Mouse (Mus musculus) Patski (cell line): ENCODE data around the gene 1600002K03Rik. TPM values are rescaled to one million over a fixed set of nuclear protein-coding genes. Genes with fewer than 3 reads are reported as not detected.
"Not testable (repeated sequence)": the region's sequence is repeated elsewhere in the genome, so short reads cannot be mapped to it uniquely, and the experiment has no call there.

Experiments
- ATAC-seq: fragments of 100-300 bp; one replicate; pipeline ENCODE4 v1.8.0; 2021
- CTCF ChIA-PET: fragments of 350-600 bp; sonication (Branson Sonifier 250); formaldehyde crosslinking; loops from one replicate; lab custom pipeline; 2022; ENCODE audit warnings: inconsistent platforms; lab: Charles Lee
- POLR2A ChIA-PET: fragments of 350-600 bp; sonication (Branson Sonifier 250); formaldehyde crosslinking; loops from one replicate; lab custom pipeline; 2022; ENCODE audit warnings: antibody characterized with exemption, inconsistent platforms; lab: Charles Lee
- DNase-seq: peaks from one replicate; pipeline ENCODE4 v3.0.0-alpha.2; 2011; ENCODE audit warnings: low read depth, low spot score
- H3K27me3 ChIP-seq: fragments of 371-371 bp; one replicate; pipeline ENCODE4 v1.5.1; 2021
- CTCF ChIP-seq: fragments of 100-300 bp; IDR thresholded peaks from one replicate; pipeline ENCODE4 v1.5.1; 2021
- in situ Hi-C: fragments of 300-500 bp; cut with MboI; formaldehyde crosslinking; loops from 3 replicates; pipeline ENCODE4 v1.11.1; 2018; ENCODE audit warnings: low pct_unique_long_range_greater_than_20kb, mixed read lengths
- polyA plus RNA-seq: library from polyadenylated mRNA; unstranded; gene quantifications from one replicate; pipeline ENCODE4 v1.2.3, GENCODE M21; 2021

1600002K03Rik gene
- polyA plus RNA-seq, 1 experiment from 2014 or later = 7.9 TPM

- in situ Hi-C loops = no loop called here
- no peaks in the 10 kb centered on the region for H3K27me3 ChIP-seq
- ATAC-seq = no peak
- ChIA-PET CTCF (no interaction called here), POLR2A (no interaction called here)
- DNase-seq = no peak
- TF ChIP-seq CTCF = no peak
Observed at GRCm38 (mm10) chr10:80215048-80215772, 42.5 kb downstream of the 1600002K03Rik start.

DNA sequence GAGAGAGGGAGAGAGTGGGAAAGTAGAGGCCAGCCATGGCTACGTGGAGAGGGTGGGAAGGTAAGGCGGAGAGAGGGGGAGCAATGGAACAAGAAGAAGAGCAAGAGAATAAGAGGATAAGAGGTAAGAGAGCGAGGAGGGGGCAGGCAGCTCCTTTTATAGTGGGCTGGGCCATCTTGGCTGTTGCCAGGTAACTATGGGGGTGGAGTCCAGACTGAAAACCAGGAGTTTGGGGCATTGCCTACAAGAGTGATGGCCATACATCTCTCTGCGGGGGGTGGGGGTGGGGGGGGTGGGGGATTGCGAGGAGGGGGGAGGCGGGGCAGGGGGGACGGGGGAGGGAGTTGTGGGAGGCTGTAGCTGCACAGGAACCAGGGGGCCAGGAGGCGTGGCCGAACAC is 47.9 kb downstream of the 1600002K03Rik start:
- CTCF ChIA-PET = no interaction called here
- in situ Hi-C loops = no loop called here

GRCm38 (mm10) chr10:80223137-80223536 is 50.4 kb downstream of the 1600002K03Rik start:
- CTCF ChIA-PET, in situ Hi-C loops, ATAC-seq, H3K27me3 ChIP-seq, DNase-seq: not testable (repeated sequence)
- POLR2A ChIA-PET = interaction anchor here (0.7 kb wide), 1 partner anchor 21 kb away, joined by 9 read pairs; no protein-coding TSS in a partner anchor

More for the DNA sequence above, 47.9 kb downstream of the 1600002K03Rik start:
- DNase-seq (no peak), ATAC-seq (no peak)
- H3K27me3 ChIP-seq = no peaks in the 10 kb centered on the region
- POLR2A ChIA-PET = no interaction called here
- TF ChIP-seq CTCF = no peak

Other genes with a start within 250 kb of the 1600002K03Rik start
- gene Arid3a, start 245.9 kb upstream of the 1600002K03Rik start, polyA plus RNA-seq = 5.9 TPM
- gene Wdr18, start 212.8 kb upstream of the 1600002K03Rik start, polyA plus RNA-seq = 45.4 TPM
- 0.54 TPM for gene Grin3b, start 202.2 kb upstream of the 1600002K03Rik start, polyA plus RNA-seq
- 145 TPM for gene Tmem259, start 188.6 kb upstream of the 1600002K03Rik start, polyA plus RNA-seq
- gene Cnn2, start 184.4 kb upstream of the 1600002K03Rik start, polyA plus RNA-seq = 393 TPM
- gene Abca7, start 176.4 kb upstream of the 1600002K03Rik start, polyA plus RNA-seq = 19.9 TPM
- 0.85 TPM for gene Arhgap45, start 156.3 kb upstream of the 1600002K03Rik start, polyA plus RNA-seq
- gene Polr2e, start 133.1 kb upstream of the 1600002K03Rik start, polyA plus RNA-seq = 146 TPM
- 916 TPM for gene Gpx4, start 125.8 kb upstream of the 1600002K03Rik start, polyA plus RNA-seq
- gene Sbno2, start 67.4 kb upstream of the 1600002K03Rik start, polyA plus RNA-seq = 181 TPM
- 140 TPM for gene Stk11, start 57.1 kb upstream of the 1600002K03Rik start, polyA plus RNA-seq
- gene Atp5d, start 34.3 kb upstream of the 1600002K03Rik start, polyA plus RNA-seq = 475 TPM
- 30.0 TPM for gene Cbarp, start 32.1 kb upstream of the 1600002K03Rik start, polyA plus RNA-seq
- 116 TPM for gene Midn, start 24.7 kb upstream of the 1600002K03Rik start, polyA plus RNA-seq
- 62.1 TPM for gene Cirbp, start 7.0 kb upstream of the 1600002K03Rik start, polyA plus RNA-seq
- 1.1 TPM for gene Efna2, start 6.5 kb downstream of the 1600002K03Rik start, polyA plus RNA-seq
- 41.4 TPM for gene Mum1, start 53.5 kb downstream of the 1600002K03Rik start, polyA plus RNA-seq
- 182 TPM for gene Ndufs7, start 76.2 kb downstream of the 1600002K03Rik start, polyA plus RNA-seq
- gene Gamt, start 88.1 kb downstream of the 1600002K03Rik start, polyA plus RNA-seq = 8.2 TPM
- gene Dazap1, start 88.5 kb downstream of the 1600002K03Rik start, polyA plus RNA-seq = 157 TPM
- 1,353 TPM for gene Rps15, start 119.5 kb downstream of the 1600002K03Rik start, polyA plus RNA-seq
- gene Apc2, start 123.0 kb downstream of the 1600002K03Rik start, polyA plus RNA-seq = 0.14 TPM
- gene 2310011J03Rik, start 147.6 kb downstream of the 1600002K03Rik start, polyA plus RNA-seq = 34.7 TPM
- gene Pcsk4, start 156.6 kb downstream of the 1600002K03Rik start, polyA plus RNA-seq = 6.2 TPM
- gene Reep6, start 157.0 kb downstream of the 1600002K03Rik start, polyA plus RNA-seq = 6.9 TPM
- gene Adamtsl5, start 175.5 kb downstream of the 1600002K03Rik start, polyA plus RNA-seq = 1.2 TPM
- 0.62 TPM for gene Plk5, start 183.5 kb downstream of the 1600002K03Rik start, polyA plus RNA-seq
- 30.6 TPM for gene Mex3d, start 214.7 kb downstream of the 1600002K03Rik start, polyA plus RNA-seq
- gene Mbd3, start 226.6 kb downstream of the 1600002K03Rik start, polyA plus RNA-seq = 181 TPM
- 535 TPM for gene Uqcr11, start 233.9 kb downstream of the 1600002K03Rik start, polyA plus RNA-seq